In genomic region chrX:50443352-50443751, GRCm38 (mm10) we compare ENCODE assay signal across 28 mouse cellular contexts. TPM values are rescaled to one million over a fixed set of nuclear protein-coding genes. Genes with fewer than 3 reads are reported as not detected.
DNase-seq lines count a peak whose midpoint lies in the region; TF ChIP-seq lines count a peak whose summit lies in the region.
"Had no signal": no experiment of that assay in that cellular context is flagged by ENCODE, and none has a peak within 500 bp of the region (broad histone marks: within the 10 kb centered on the region; RNA-seq: fewer than 3 reads in every experiment).

No protein-coding gene starts in this region.

- no peaks in the 10 kb centered on the region for H3K27me3 ChIP-seq in MEL (ENCODE audit: control insufficient read depth in 1 of 2, insufficient read depth in 2 of 2, low read length in 2 of 2)
- H3K27me3 ChIP-seq: CH12.LX had no signal

- peak; percentile 82 to 84 for TF ChIP-seq EP300 in MEL (IDR thresholded peaks at IDR 0.05; ENCODE audit: low read depth in 1 of 2, low read length in 2 of 2)

- peaks cover 0 to 3% of the 10 kb centered on the region in 2 experiments; a peak in 1 of 4 replicates for H3K36me3 ChIP-seq in MEL (ENCODE audit: control insufficient read depth in 1 of 2, insufficient read depth in 2 of 2, low read length in 2 of 2)
- H3K36me3 ChIP-seq: G1E had no signal

- H3K9ac ChIP-seq in MEL (ENCODE audit: control insufficient read depth, low read depth, low read length, poor library complexity, severe bottlenecking), result no peak overlapping the region

- H3K4me1 ChIP-seq in MEL (ENCODE audit: control insufficient read depth in 1 of 2, insufficient read depth in 2 of 2, low read length in 2 of 2), result peaks cover 0 to 6% of the 10 kb centered on the region in 2 experiments; a peak in 3 of 4 replicates

- TF ChIP-seq CTCF in MEL (IDR thresholded peaks at IDR 0.05 in 2 of 3, conservative IDR thresholded peaks at IDR 0.05 in 1 of 3; ENCODE audit: control insufficient read depth in 1 of 3, insufficient read depth in 1 of 3, low read depth in 2 of 3, low read length in 3 of 3, poor library complexity in 1 of 3, severe bottlenecking in 1 of 3), result no peak

- no peak for TF ChIP-seq POLR2A in MEL (IDR thresholded peaks at IDR 0.05; ENCODE audit: control insufficient read depth in 1 of 2, insufficient read depth in 1 of 2, low read depth in 1 of 2, low read length in 2 of 2, poor library complexity in 1 of 2)

- intact Hi-C loops in heart, postnatal 36 days (cut with DNase I), result no loop called here

- no peak for TF ChIP-seq RAD21 in MEL (IDR thresholded peaks at IDR 0.05; ENCODE audit: low read depth, low read length)

- H3K9me3 ChIP-seq in MEL (replicated peaks; ENCODE audit: insufficient read depth, low read length), result no peaks in the 10 kb centered on the region
- H3K9me3 ChIP-seq: G1E had no signal

- peak; percentile 1 for DNase-seq in 416B (ENCODE audit: low read depth)
- peak; percentile 59 for DNase-seq in MEL (ENCODE audit: low read depth, low spot score)
- DNase-seq in MEL-GATA-1-ER (ENCODE audit: extremely low read depth, low read depth), result peak; percentile 56
- DNase-seq in adipocyte (ENCODE audit: low spot score), result no peak
- no peak for DNase-seq in heart, postnatal 36 days
- DNase-seq in cerebellum, adult 11-12 months, result no peak
- DNase-seq: adrenal gland, adult 2 months; adrenal gland, adult 8-10 months; adrenal gland, postnatal 10 days; adrenal gland, postnatal 14 days; adrenal gland, postnatal 25 days; adrenal gland, postnatal 36 days; B cell, adult 2 months; cerebellum, adult 11 months; cerebellum, adult 8-10 months; cerebellum, adult 9-10 months; cerebellum, adult 9-11 months had no signal

- no peaks in the 10 kb centered on the region for H3K79me2 ChIP-seq in MEL (ENCODE audit: control insufficient read depth, insufficient read depth, low read length, poor library complexity)

- no peak overlapping the region for H3K4me3 ChIP-seq in MEL (ENCODE audit: control insufficient read depth in 1 of 2, insufficient read depth in 1 of 2, low read depth in 2 of 2, low read length in 2 of 2)

- H3K27ac ChIP-seq in MEL (ENCODE audit: control insufficient read depth, low read depth, low read length), result peak overlapping the region; percentile 31; the same call in 1 of the 2 replicates

TF ChIP-seq in MEL, 35 proteins besides CTCF, POLR2A, EP300 and RAD21:
- TF ChIP-seq TAL1 (IDR thresholded peaks at IDR 0.05; ENCODE audit: low read length) (peak; percentile 40), KAT2A (conservative IDR thresholded peaks at IDR 0.05; ENCODE audit: low read depth, low read length) (no peak), ETS1 (IDR thresholded peaks at IDR 0.05; ENCODE audit: low read depth, low read length) (0 out of 2 replicates have a peak, but pooled peaks have one; percentile 27), USF2 (IDR thresholded peaks at IDR 0.05; ENCODE audit: borderline replicate concordance in 1 of 2, insufficient read depth in 1 of 2, low read depth in 1 of 2, low read length in 2 of 2) (no peak), ZC3H11A (IDR thresholded peaks at IDR 0.05; ENCODE audit: low read depth, low read length) (no peak), HCFC1 (IDR thresholded peaks at IDR 0.05; ENCODE audit: low read depth, low read length) (no peak), JUND (IDR thresholded peaks at IDR 0.05; ENCODE audit: low read depth, low read length) (0 out of 2 replicates have a peak, but pooled peaks have one; percentile 11), RCOR1 (IDR thresholded peaks at IDR 0.05; ENCODE audit: low read depth, low read length) (peak; percentile 45; the same call in 1 of the 2 replicates), GATA1 (IDR thresholded peaks at IDR 0.05; ENCODE audit: low read depth, low read length) (peak; percentile 67), TCF12 (IDR thresholded peaks at IDR 0.05; ENCODE audit: low read depth, low read length) (peak; percentile 72)
TF ChIP-seq in MEL: peak in this region for 6.

RNA-seq across cellular contexts. Expression of gene Olfr1324, which starts 15.1 kb away (rescaled TPM):
- not detected in 2 replicates for total RNA-seq in MEL (2012; rRNA removed)
- polyA plus RNA-seq in MEL (2012; ENCODE audit: insufficient read depth in 1 of 2, insufficient read length in 2 of 2, low read depth in 1 of 2, low replicate concordance in 2 of 2, missing spikeins in 1 of 2), result not detected
- total RNA-seq in heart, postnatal 36 days (2021), result not detected
- total RNA-seq: adrenal gland, adult 18-20 months; adrenal gland, adult 2 months; adrenal gland, adult 8-10 months; adrenal gland, postnatal 10 days; adrenal gland, postnatal 14 days; adrenal gland, postnatal 25 days; adrenal gland, postnatal 36 days; adrenal gland, postnatal 4 days; CH12.LX; ES-E14; G1E had no signal
- polyA plus RNA-seq: activated CD4-positive, CD25-positive, alpha-beta regulatory T cell, adult 4 months; adrenal gland, adult 2 months; brain, embryonic 14.5 days; C2C12; CD4-positive, CD25-positive, alpha-beta regulatory T cell, adult 4 months; cerebellum, adult 2 months; G1E; Patski had no signal

Comparison
In these comparisons a context has a peak if more than half of its experiments do, and no peak if none do; other contexts are left out.
1. DNase-seq: peak in 416B (single experiment), MEL (single experiment) and MEL-GATA-1-ER (single experiment); none in adipocyte (single experiment), heart, postnatal 36 days (0 of 2) and cerebellum, adult 11-12 months (single experiment).